Mouse (Mus musculus) embryonic facial prominence, embryonic 10.5 days (tissue): ENCODE data around the gene Ric8a. TPM values are rescaled to one million over a fixed set of nuclear protein-coding genes. Genes with fewer than 3 reads are reported as not detected.
A peak's percentile ranks its signal among the peaks of the same experiment; 100 is the strongest.
"Not testable (repeated sequence)": the region's sequence is repeated elsewhere in the genome, so short reads cannot be mapped to it uniquely, and the experiment has no call there.

Source experiments
- DNase-seq: peaks from one replicate; pipeline ENCODE4 v3.0.0-alpha.2; 2017; ENCODE audit warnings: low spot score
- H3K27ac ChIP-seq: fragments of 300-500 bp; sonication (generic); replicated peaks from 2 replicates; pipeline ENCODE4 v1.5.1; 2016; ENCODE audit warnings: mild to moderate bottlenecking
- H3K27me3 ChIP-seq: fragments of 300-500 bp; sonication (generic); replicated peaks from 2 replicates; pipeline ENCODE4 v1.6.1; 2016; ENCODE audit warnings: low read depth, mild to moderate bottlenecking; ENCODE audit not compliant: poor library complexity, severe bottlenecking
- H3K36me3 ChIP-seq: fragments of 300-500 bp; sonication (generic); replicated peaks from 2 replicates; pipeline ENCODE4 v1.6.1; 2016; ENCODE audit warnings: mild to moderate bottlenecking, moderate library complexity
- H3K4me1 ChIP-seq: fragments of 300-500 bp; sonication (generic); 2 replicates; pipeline ENCODE4 v1.6.1; 2016
- H3K4me3 ChIP-seq: fragments of 300-500 bp; sonication (generic); 2 replicates; pipeline ENCODE4 v1.5.1; 2016; ENCODE audit warnings: mild to moderate bottlenecking, moderate library complexity
- H3K9me3 ChIP-seq: fragments of 300-500 bp; sonication (generic); 2 replicates; pipeline ENCODE4 v1.6.1; 2016; ENCODE audit warnings: mild to moderate bottlenecking
- WGBS: fragments of 180-500 bp; shearing (Covaris S2); methylation state at CpG from one replicate; pipeline ENCODE4 v1.1.7; 2016; 5-methylcytosine and 5-hydroxymethylcytosine counted together
- polyA plus RNA-seq: library from polyadenylated mRNA; unstranded; fragments of >200 nt; fragmentation: Nextera tagmentation; extraction: Ambion mirVana; gene quantifications from 2 replicates; pipeline ENCODE4 v1.2.1, GENCODE M21; 2016

The Ric8a gene
- polyA plus RNA-seq, 1 experiment from 2014 or later: 57.7 TPM

DNA sequence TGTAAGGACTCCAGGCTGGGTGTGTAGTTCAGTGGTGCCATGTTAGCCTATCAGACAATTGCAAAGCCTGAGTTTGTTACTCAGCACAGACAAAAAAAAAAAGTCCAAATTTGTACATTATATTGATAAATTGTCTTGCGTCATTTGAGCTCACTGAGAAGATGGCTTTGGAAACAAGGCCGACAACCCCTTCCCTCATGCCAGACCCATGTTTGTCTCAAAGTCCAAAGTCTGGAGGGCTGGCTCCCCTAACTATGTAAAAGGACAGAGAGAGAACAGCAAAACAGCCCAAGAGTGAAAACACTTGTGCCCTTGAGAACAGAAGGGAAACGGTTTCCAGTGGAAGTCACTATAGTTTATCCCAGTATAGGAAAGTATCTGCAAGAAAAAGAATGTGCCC, 23.7 kb downstream of the Ric8a start:
- WGBS: 85% methylated on average over 3 of the region's 3 CpGs
- Histone ChIP-seq H3K27me3 (no peaks in the 10 kb centered on the region), H3K27ac (no peak overlapping the region), H3K4me1 (peaks cover 23% of the 10 kb centered on the region), H3K36me3 (peaks cover 42% of the 10 kb centered on the region), H3K9me3 (no peaks in the 10 kb centered on the region), H3K4me3 (peak overlapping the region; percentile 98; the same call in 1 of the 2 replicates)
- DNase-seq: no peak

DNA sequence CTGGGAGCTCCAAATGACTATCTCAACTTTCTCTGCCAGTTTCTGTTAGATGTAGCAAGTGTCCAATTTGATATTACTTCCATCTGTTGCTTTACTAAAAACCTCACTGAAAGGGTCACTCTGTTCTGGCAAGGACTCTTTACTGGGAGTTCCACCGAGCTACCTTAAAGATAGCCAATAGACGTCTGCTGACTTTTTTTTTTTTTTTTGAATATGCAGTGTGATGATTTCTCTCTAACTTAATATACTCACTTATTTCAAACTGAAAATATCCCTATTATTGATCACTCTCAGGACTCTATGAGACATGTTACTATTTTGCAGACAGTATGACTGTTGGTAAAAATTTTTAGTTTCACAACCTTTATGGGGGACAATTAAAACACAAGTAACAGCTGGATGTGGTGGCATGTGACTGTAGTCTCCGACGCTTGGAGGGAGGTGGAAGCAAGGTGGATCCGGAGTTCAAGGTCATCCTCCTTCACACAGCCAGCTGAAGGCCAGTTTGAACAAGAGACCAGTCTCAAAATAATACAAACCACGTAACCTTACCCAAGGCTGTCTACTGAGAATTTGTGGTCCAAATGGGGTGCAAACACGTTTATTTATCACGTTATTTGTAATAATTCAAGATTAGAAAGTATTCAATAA, 24.2 kb downstream of the Ric8a start:
- no peaks in the 10 kb centered on the region for H3K27me3 ChIP-seq
- peaks cover 43% of the 10 kb centered on the region for H3K36me3 ChIP-seq
- 34% methylated on average over 8 of the region's 8 CpGs for WGBS
- H3K9me3 ChIP-seq: no peaks in the 10 kb centered on the region
- no peak for DNase-seq
- peaks cover 23% of the 10 kb centered on the region for H3K4me1 ChIP-seq
- H3K27ac ChIP-seq: peak overlapping the region; percentile 88
- H3K4me3 ChIP-seq: peak overlapping the region; percentile 98

GRCm38 (mm10) chr7:140881696-140882468, 25.1 kb downstream of the Ric8a start, which contains the start of the genes Psmd13 and Sirt3:
TSS of gene Psmd13 (plus strand) at chr7:140881968.
TSS of gene Sirt3 (minus strand) at chr7:140882309.
- H3K9me3 ChIP-seq: no peaks in the 10 kb centered on the region
- H3K36me3 ChIP-seq: peaks cover 43% of the 10 kb centered on the region
- peak within 1 kb of the TSS; percentile 98 for H3K4me3 ChIP-seq
- DNase-seq: peak; percentile 94
- H3K4me1 ChIP-seq: peaks cover 23% of the 10 kb centered on the region
- WGBS: under 1% methylated on average over 59 of the region's 59 CpGs
- H3K27ac ChIP-seq: peak within 1 kb of the TSS; percentile 88
- no peaks in the 10 kb centered on the region for H3K27me3 ChIP-seq

- WGBS: under 1% methylated on average over 12 of the region's 12 CpGs
- Histone ChIP-seq H3K27ac (peak overlapping the region; percentile 88), H3K9me3 (no peaks in the 10 kb centered on the region), H3K27me3 (no peaks in the 10 kb centered on the region), H3K4me3 (peak overlapping the region; percentile 98), H3K36me3 (peaks cover 43% of the 10 kb centered on the region), H3K4me1 (peaks cover 23% of the 10 kb centered on the region)
- DNase-seq: no peak
Measured at GRCm38 (mm10) chr7:140882469-140882803, 25.7 kb downstream of the Ric8a start.

GRCm38 (mm10) chr7:140890636-140891035, 33.9 kb downstream of the Ric8a start:
- H3K27me3 ChIP-seq, H3K9me3 ChIP-seq, H3K4me1 ChIP-seq, DNase-seq, H3K4me3 ChIP-seq, H3K27ac ChIP-seq: not testable (repeated sequence)
- peaks cover 89% of the 10 kb centered on the region for H3K36me3 ChIP-seq
- WGBS: 97% methylated on average over 16 of the region's 16 CpGs

- Histone ChIP-seq H3K27ac (no peak overlapping the region), H3K36me3 (peaks cover 89% of the 10 kb centered on the region), H3K27me3 (no peaks in the 10 kb centered on the region), H3K9me3 (no peaks in the 10 kb centered on the region), H3K4me3 (no peak overlapping the region), H3K4me1 (no peaks in the 10 kb centered on the region)
- no peak for DNase-seq
- 91% methylated on average over 7 of the region's 7 CpGs for WGBS
Measured at GRCm38 (mm10) chr7:140894031-140894430, 37.3 kb downstream of the Ric8a start.

DNA sequence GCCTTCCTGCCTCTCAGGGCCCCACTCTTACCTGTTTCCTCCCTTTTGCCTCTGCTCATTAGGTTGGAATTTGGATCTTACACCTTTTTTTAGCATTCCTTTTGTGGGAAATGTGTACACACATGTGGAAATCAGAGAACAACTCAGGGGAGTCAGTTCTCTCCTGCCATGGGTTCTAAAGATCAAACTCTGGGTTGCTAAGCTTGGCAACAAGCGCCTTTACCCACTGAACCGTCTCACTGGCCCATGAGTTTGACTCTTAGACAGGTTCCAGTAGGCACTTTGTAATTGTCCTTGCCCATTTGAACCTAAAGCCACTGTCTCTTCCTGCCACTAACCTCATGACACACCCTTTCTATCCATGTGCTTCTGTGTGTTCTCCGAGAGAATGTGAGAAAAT, 37.9 kb downstream of the Ric8a start:
- no peaks in the 10 kb centered on the region for H3K27me3 ChIP-seq
- H3K36me3 ChIP-seq: peaks cover 88% of the 10 kb centered on the region
- H3K4me3 ChIP-seq: no peak overlapping the region
- H3K9me3 ChIP-seq: no peaks in the 10 kb centered on the region
- H3K27ac ChIP-seq: no peak overlapping the region
- no peak for DNase-seq
- H3K4me1 ChIP-seq: no peaks in the 10 kb centered on the region
- WGBS: 94% methylated on average over 3 of the region's 3 CpGs

- Histone ChIP-seq H3K9me3 (no peaks in the 10 kb centered on the region), H3K36me3 (peaks cover 65% of the 10 kb centered on the region), H3K4me1 (peaks cover 13% of the 10 kb centered on the region), H3K27me3 (no peaks in the 10 kb centered on the region), H3K4me3 (no peak overlapping the region), H3K27ac (no peak overlapping the region)
- WGBS: 80% methylated on average over 7 of the region's 7 CpGs
- no peak for DNase-seq
Measured at GRCm38 (mm10) chr7:140897863-140898262, 41.1 kb downstream of the Ric8a start.

- DNase-seq: no peak
- Histone ChIP-seq H3K27me3 (no peaks in the 10 kb centered on the region), H3K9me3 (no peaks in the 10 kb centered on the region), H3K4me3 (no peak overlapping the region), H3K4me1 (peaks cover 18% of the 10 kb centered on the region), H3K36me3 (peaks cover 52% of the 10 kb centered on the region), H3K27ac (no peak overlapping the region)
- WGBS: 75% methylated on average over 3 of the region's 3 CpGs
Measured at GRCm38 (mm10) chr7:140899121-140899520, 42.4 kb downstream of the Ric8a start.

- no peak for DNase-seq
- no peak within 1 kb of the TSS for H3K27ac ChIP-seq
- WGBS: 82% methylated on average over 10 of the region's 10 CpGs
- H3K36me3 ChIP-seq: peaks cover 43% of the 10 kb centered on the region
- no peak within 1 kb of the TSS for H3K4me3 ChIP-seq
- peaks cover 18% of the 10 kb centered on the region for H3K4me1 ChIP-seq
- no peaks in the 10 kb centered on the region for H3K27me3 ChIP-seq
- no peaks in the 10 kb centered on the region for H3K9me3 ChIP-seq
Measured at GRCm38 (mm10) chr7:140900220-140900619, 43.5 kb downstream of the Ric8a start, which contains the start of gene Cox8b. TSS of gene Cox8b (minus strand) at chr7:140900446.

- peak overlapping the region; percentile 54 for H3K27ac ChIP-seq
- H3K4me3 ChIP-seq: no peak overlapping the region
- no peaks in the 10 kb centered on the region for H3K9me3 ChIP-seq
- peaks cover 18% of the 10 kb centered on the region for H3K4me1 ChIP-seq
- H3K36me3 ChIP-seq: peaks cover 23% of the 10 kb centered on the region
- 54% methylated on average over 15 of the region's 15 CpGs for WGBS
- peak; percentile 42 for DNase-seq
- no peaks in the 10 kb centered on the region for H3K27me3 ChIP-seq
Measured at GRCm38 (mm10) chr7:140902036-140902875, 45.5 kb downstream of the Ric8a start.

GRCm38 (mm10) chr7:140903212-140903611, 46.5 kb downstream of the Ric8a start:
- peak; percentile 87 for DNase-seq
- Histone ChIP-seq H3K27me3 (no peaks in the 10 kb centered on the region), H3K4me3 (no peak overlapping the region), H3K9me3 (no peaks in the 10 kb centered on the region), H3K36me3 (peaks cover 14% of the 10 kb centered on the region), H3K27ac (no peak overlapping the region), H3K4me1 (peaks cover 20% of the 10 kb centered on the region)
- WGBS: 24% methylated on average over 13 of the region's 13 CpGs
